Mouse (Mus musculus) ES-Bruce4 (cell line): ENCODE measurements around the gene Atp8a2. TPM values are rescaled to one million over a fixed set of nuclear protein-coding genes. Genes with fewer than 3 reads are reported as not detected.

Experiments
- H3K27ac ChIP-seq: 2 replicates; pipeline ENCODE4 v1.5.1; 2012; ENCODE audit warnings: low read length, inconsistent platforms; ENCODE audit not compliant: insufficient read depth
- H3K27me3 ChIP-seq: 2 replicates; pipeline ENCODE4 v1.6.1; 2012; ENCODE audit warnings: mild to moderate bottlenecking, low read length, inconsistent platforms; ENCODE audit not compliant: control insufficient read depth, poor library complexity, insufficient read depth, severe bottlenecking
- H3K36me3 ChIP-seq: 2 replicates; pipeline ENCODE4 v1.6.1; 2012; ENCODE audit warnings: inconsistent platforms, mild to moderate bottlenecking, low read length, moderate library complexity; ENCODE audit not compliant: control insufficient read depth, poor library complexity, insufficient read depth, severe bottlenecking
- H3K4me1 ChIP-seq: one replicate; pipeline ENCODE4 v1.8.1; 2011; ENCODE audit warnings: low read length; ENCODE audit not compliant: control insufficient read depth, insufficient read depth
- H3K4me3 ChIP-seq: 2 replicates; pipeline ENCODE4 v1.5.1; 2011; ENCODE audit warnings: low read depth, mild to moderate bottlenecking, low read length
- H3K9ac ChIP-seq: 2 replicates; pipeline ENCODE4 v1.6.1; 2012; ENCODE audit warnings: low read depth, mild to moderate bottlenecking, inconsistent platforms; ENCODE audit not compliant: poor library complexity, severe bottlenecking
- H3K9me3 ChIP-seq: replicated peaks from 2 replicates; pipeline ENCODE4 v1.6.1; 2012; ENCODE audit warnings: mild to moderate bottlenecking, low read length, inconsistent platforms; ENCODE audit not compliant: control insufficient read depth, poor library complexity, insufficient read depth, severe bottlenecking
- CTCF ChIP-seq: IDR thresholded peaks from one replicate; pipeline ENCODE4 v1.8.1; 2011; ENCODE audit warnings: low read depth, low read length
- EP300 ChIP-seq: IDR thresholded peaks from 2 replicates; pipeline ENCODE4 v1.6.1; 2011; ENCODE audit warnings: low read depth, low read length; ENCODE audit not compliant: insufficient read depth
- POLR2A ChIP-seq: IDR thresholded peaks from one replicate; pipeline ENCODE4 v1.8.1; 2011; ENCODE audit warnings: low read length; ENCODE audit not compliant: insufficient read depth
- polyA plus RNA-seq: library from polyadenylated mRNA; stranded (reverse); fragments of >200 nt; gene quantifications from 2 replicates; pipeline ENCODE4 v1.2.4, GENCODE M21; 2011; ENCODE audit warnings: low read depth; ENCODE audit not compliant: missing spikeins, insufficient read depth, insufficient read length

Atp8a2 gene
- polyA plus RNA-seq, 1 experiment: 1.1 TPM

DNA sequence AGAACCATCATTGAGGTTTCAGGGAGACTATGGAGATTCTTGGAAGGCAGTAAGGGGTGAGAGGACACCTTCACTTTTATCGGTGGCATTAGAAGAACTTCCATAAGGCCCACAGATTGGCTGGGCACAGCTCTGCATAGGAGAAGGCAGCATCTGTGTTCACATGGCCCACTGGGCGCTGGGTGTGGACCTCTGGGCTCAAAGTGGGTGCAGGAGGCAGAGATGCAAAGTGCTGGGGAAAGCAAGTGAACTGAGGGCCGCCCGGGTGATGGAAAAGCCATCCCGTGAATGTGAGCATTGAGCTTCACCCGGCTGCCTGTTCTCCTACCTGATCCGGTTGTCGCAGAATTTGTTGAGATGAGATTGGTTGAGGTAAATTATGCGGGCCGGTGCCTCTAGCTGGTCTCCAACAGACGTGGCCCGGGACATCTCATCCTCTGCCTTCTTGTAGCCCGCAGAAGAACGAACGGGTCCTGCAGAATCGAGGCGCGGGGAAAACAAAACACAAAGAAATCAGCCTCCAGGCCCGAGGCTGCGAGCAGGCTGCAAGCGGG, 110.6 kb downstream of the Atp8a2 start:
- no peak overlapping the region for H3K27ac ChIP-seq
- TF ChIP-seq POLR2A: no peak
- no peak for TF ChIP-seq CTCF
- TF ChIP-seq EP300: no peak

DNA sequence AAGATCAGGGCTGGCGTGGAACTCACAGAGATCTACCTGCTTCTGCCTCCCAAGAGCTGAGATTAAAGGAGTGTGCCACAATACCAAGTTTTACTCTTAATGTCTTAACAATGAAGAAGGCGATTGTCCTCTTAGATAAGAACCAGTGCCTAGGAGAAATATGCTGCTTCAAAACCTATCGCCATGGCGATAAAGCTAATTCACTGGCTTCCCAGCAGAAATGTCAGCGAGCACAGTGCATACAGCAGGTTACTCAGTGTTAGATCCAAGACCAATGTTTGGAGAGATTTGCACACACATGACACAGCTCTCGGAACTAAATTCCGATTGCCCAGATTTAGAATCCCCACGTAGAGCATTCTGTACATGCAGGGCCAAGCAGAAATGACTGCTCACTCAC, 114.2 kb downstream of the Atp8a2 start:
- Histone ChIP-seq H3K36me3 (no peaks in the 10 kb centered on the region), H3K9ac (no peak overlapping the region), H3K4me1 (no peaks in the 10 kb centered on the region), H3K27ac (no peak overlapping the region), H3K4me3 (no peak overlapping the region), H3K27me3 (no peaks in the 10 kb centered on the region), H3K9me3 (no peaks in the 10 kb centered on the region)
- TF ChIP-seq EP300 (no peak), POLR2A (no peak)

More for the DNA sequence above, 110.6 kb downstream of the Atp8a2 start:
- Histone ChIP-seq H3K27me3 (no peaks in the 10 kb centered on the region), H3K9ac (no peak overlapping the region), H3K4me3 (peak overlapping the region; percentile 74), H3K9me3 (no peaks in the 10 kb centered on the region), H3K36me3 (no peaks in the 10 kb centered on the region), H3K4me1 (no peaks in the 10 kb centered on the region)

DNA sequence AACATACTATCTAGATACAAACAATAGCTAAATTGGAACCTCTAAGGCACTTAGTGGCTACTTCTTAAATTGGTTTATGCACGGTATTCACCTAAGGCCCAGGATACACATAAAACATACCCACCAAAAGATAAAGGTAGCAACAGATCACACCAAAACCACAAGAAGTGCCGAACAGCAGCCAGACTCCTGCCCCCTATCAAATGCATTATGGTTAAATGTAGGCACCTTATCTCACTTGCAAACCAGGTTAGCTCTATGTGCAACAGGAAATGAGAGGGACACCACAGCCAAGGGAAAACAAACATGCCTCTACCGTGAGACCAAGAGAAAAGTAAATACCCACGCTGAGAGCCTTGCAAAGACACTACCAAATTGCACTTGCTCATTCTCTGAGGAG, 124.5 kb downstream of the Atp8a2 start:
- no peaks in the 10 kb centered on the region for H3K27me3 ChIP-seq
- H3K36me3 ChIP-seq: no peaks in the 10 kb centered on the region
- H3K4me1 ChIP-seq: no peaks in the 10 kb centered on the region
- H3K4me3 ChIP-seq: no peak overlapping the region
- TF ChIP-seq POLR2A: no peak
- TF ChIP-seq CTCF: no peak
- TF ChIP-seq EP300: no peak
- H3K27ac ChIP-seq: no peak overlapping the region
- H3K9ac ChIP-seq: no peak overlapping the region
- no peaks in the 10 kb centered on the region for H3K9me3 ChIP-seq

DNA sequence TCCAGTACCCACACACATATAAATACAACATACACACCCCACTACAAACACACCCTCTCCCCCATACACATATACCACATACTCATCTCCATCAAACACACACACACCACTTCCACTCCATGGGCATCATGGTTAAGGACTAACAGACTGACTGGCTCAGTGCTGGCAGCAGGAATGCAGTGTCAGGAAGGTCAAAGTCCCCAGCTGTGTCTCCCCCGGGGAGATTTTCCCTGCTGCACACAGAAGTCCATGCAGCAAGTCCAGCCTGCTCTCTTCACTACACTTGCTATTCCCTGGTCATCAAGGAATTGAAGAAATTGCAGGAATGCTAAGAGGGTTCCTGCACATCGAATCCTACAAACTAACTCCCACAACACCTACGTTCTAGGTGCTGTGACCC, 131.8 kb downstream of the Atp8a2 start:
- H3K36me3 ChIP-seq: no peaks in the 10 kb centered on the region
- no peak overlapping the region for H3K27ac ChIP-seq
- H3K27me3 ChIP-seq: no peaks in the 10 kb centered on the region
- H3K9ac ChIP-seq: no peak overlapping the region
- H3K4me1 ChIP-seq: no peaks in the 10 kb centered on the region
- H3K9me3 ChIP-seq: no peaks in the 10 kb centered on the region
- H3K4me3 ChIP-seq: no peak overlapping the region
- no peak for TF ChIP-seq POLR2A

DNA sequence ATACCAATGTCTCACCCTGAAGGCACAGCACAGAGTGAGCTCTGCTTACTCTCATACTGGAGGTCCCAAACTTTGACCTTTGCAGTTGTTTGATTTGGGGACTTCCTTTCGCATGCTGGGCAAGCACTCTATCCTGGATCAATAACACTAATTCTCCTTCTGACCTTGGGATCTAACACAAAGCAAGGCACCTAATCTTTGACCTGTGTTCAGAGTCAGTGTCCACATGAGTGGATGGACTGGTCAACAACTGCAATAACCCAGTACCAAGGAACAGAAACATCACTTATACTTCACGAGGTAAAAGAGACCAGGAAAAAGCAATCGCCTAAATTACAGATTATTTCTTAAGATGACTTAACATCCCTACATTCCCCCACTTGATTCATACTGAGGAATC, 136.0 kb downstream of the Atp8a2 start:
- Histone ChIP-seq H3K4me1 (no peaks in the 10 kb centered on the region), H3K9me3 (no peaks in the 10 kb centered on the region), H3K9ac (no peak overlapping the region), H3K4me3 (no peak overlapping the region), H3K36me3 (no peaks in the 10 kb centered on the region), H3K27ac (no peak overlapping the region), H3K27me3 (no peaks in the 10 kb centered on the region)
- TF ChIP-seq EP300 (no peak), CTCF (no peak), POLR2A (no peak)

DNA sequence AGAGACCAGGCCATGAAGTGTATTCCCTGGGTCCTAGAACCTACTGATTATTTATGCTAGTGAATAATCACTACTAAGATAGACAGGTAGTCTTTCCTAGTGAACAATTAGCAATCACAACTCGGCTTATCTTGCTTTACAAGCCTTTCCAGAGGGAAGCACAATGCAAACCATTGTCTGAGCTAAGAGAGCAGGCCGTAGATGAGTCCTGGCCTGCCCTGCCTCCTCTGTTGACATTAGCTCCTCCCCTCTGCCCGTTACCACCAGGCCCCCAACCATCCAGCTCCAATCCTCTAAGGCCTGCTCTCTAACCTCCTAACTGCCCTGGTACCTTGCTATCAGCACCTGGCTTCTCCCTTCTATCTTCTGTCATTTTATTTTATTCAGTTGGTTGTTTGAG, 138.1 kb downstream of the Atp8a2 start:
- H3K9ac ChIP-seq: no peak overlapping the region
- no peaks in the 10 kb centered on the region for H3K9me3 ChIP-seq
- H3K36me3 ChIP-seq: no peaks in the 10 kb centered on the region
- H3K4me3 ChIP-seq: no peak overlapping the region
- no peak overlapping the region for H3K27ac ChIP-seq
- H3K4me1 ChIP-seq: no peaks in the 10 kb centered on the region
- TF ChIP-seq POLR2A: no peak
- no peak for TF ChIP-seq EP300
- TF ChIP-seq CTCF: no peak
- no peaks in the 10 kb centered on the region for H3K27me3 ChIP-seq
